Mouse (Mus musculus) intestine, postnatal 0 days (tissue): ENCODE measurements around the gene Med19. TPM values are rescaled to one million over a fixed set of nuclear protein-coding genes. Genes with fewer than 3 reads are reported as not detected.
A peak's percentile ranks its signal among the peaks of the same experiment; 100 is the strongest.

Experiments used
- ATAC-seq: fragments of 200-750 bp; cut with Nextera tagmentation; 2 replicates; pipeline ENCODE4 v1.8.0; 2017; ENCODE audit warnings: mild to moderate bottlenecking, moderate TSS enrichment, moderate library complexity
- H3K27ac ChIP-seq: fragments of 300-500 bp; sonication (generic); 2 replicates; pipeline ENCODE4 v1.5.1; 2014; ENCODE audit warnings: mild to moderate bottlenecking, low read depth, low read length, moderate library complexity
- H3K27me3 ChIP-seq: fragments of 300-500 bp; sonication (generic); replicated peaks from 2 replicates; pipeline ENCODE4 v1.6.1; 2014; ENCODE audit warnings: low read length, mixed read lengths; ENCODE audit not compliant: control insufficient read depth, insufficient read depth
- H3K36me3 ChIP-seq: fragments of 300-500 bp; sonication (generic); 2 replicates; pipeline ENCODE4 v1.6.1; 2014; ENCODE audit warnings: mild to moderate bottlenecking, moderate library complexity; ENCODE audit not compliant: control insufficient read depth, insufficient read depth
- H3K4me1 ChIP-seq: fragments of 300-500 bp; sonication (generic); replicated peaks from 2 replicates; pipeline ENCODE4 v1.6.1; 2014; ENCODE audit warnings: antibody characterized with exemption, low read length, mixed read lengths; ENCODE audit not compliant: control insufficient read depth, insufficient read depth
- H3K4me2 ChIP-seq: fragments of 300-500 bp; sonication (generic); replicated peaks from 2 replicates; pipeline ENCODE4 v1.6.1; 2014; ENCODE audit warnings: low read depth, mild to moderate bottlenecking, moderate library complexity
- H3K4me3 ChIP-seq: fragments of 300-500 bp; sonication (generic); 2 replicates; pipeline ENCODE4 v1.5.1; 2014; ENCODE audit warnings: low read depth, low read length
- H3K9ac ChIP-seq: fragments of 300-500 bp; sonication (generic); 2 replicates; pipeline ENCODE4 v1.6.1; 2014; ENCODE audit warnings: mild to moderate bottlenecking, low read depth, low read length
- H3K9me3 ChIP-seq: fragments of 300-500 bp; sonication (generic); 2 replicates; pipeline ENCODE4 v1.6.1; 2016; ENCODE audit warnings: mixed run types; ENCODE audit not compliant: control insufficient read depth
- CTCF ChIP-seq: sonication (generic); IDR thresholded peaks from 2 replicates; pipeline ENCODE4 v1.5.1; 2016; ENCODE audit warnings: low read depth, mild to moderate bottlenecking, control low read depth, antibody characterized with exemption, moderate library complexity
- WGBS: fragments of 180-500 bp; shearing (Covaris S2); extraction: QIAGEN DNeasy Blood & Tissue Kit; methylation state at CpG from one replicate; pipeline ENCODE4 v1.1.7; 2014; 5-methylcytosine and 5-hydroxymethylcytosine counted together
- polyA plus RNA-seq: library from polyadenylated mRNA; unstranded; fragments of >200 nt; fragmentation: Nextera tagmentation; extraction: Ambion mirVana; gene quantifications from 2 replicates; pipeline ENCODE4 v1.2.1, GENCODE M21; 2015

Gene Med19
- polyA plus RNA-seq, 1 experiment from 2014 or later, result 21.0 TPM

- H3K36me3 ChIP-seq, result no peaks in the 10 kb centered on the region
- H3K9me3 ChIP-seq, result no peaks in the 10 kb centered on the region
Measured at GRCm38 (mm10) chr2:84648369-84648768, 29.8 kb upstream of the Med19 start.

GRCm38 (mm10) chr2:84649674-84650073, 28.5 kb upstream of the Med19 start:
- H3K4me2 ChIP-seq, result peak overlapping the region; percentile 70
- no peak for TF ChIP-seq CTCF
- no peak for ATAC-seq
- H3K4me3 ChIP-seq, result peak overlapping the region; percentile 79
- under 1% methylated on average over 10 of the region's 10 CpGs for WGBS
- no peaks in the 10 kb centered on the region for H3K27me3 ChIP-seq
- H3K27ac ChIP-seq, result peak overlapping the region; percentile 99
- no peaks in the 10 kb centered on the region for H3K36me3 ChIP-seq
- H3K9me3 ChIP-seq, result no peaks in the 10 kb centered on the region
- peak overlapping the region; percentile 89 for H3K9ac ChIP-seq
- no peaks in the 10 kb centered on the region for H3K4me1 ChIP-seq

More at GRCm38 (mm10) chr2:84648369-84648768, 29.8 kb upstream of the Med19 start:
- no peak for ATAC-seq
- 6% methylated on average over 6 of the region's 6 CpGs for WGBS
- Histone ChIP-seq H3K4me2 (peak overlapping the region; percentile 70), H3K27me3 (no peaks in the 10 kb centered on the region), H3K4me1 (no peaks in the 10 kb centered on the region), H3K4me3 (peak overlapping the region; percentile 79), H3K27ac (no peak overlapping the region), H3K9ac (peak overlapping the region; percentile 46; the same call in 1 of the 2 replicates)
- peak; percentile 52 for TF ChIP-seq CTCF

- peak within 1 kb of the TSS; percentile 71 for H3K4me2 ChIP-seq
- H3K4me1 ChIP-seq, result no peaks in the 10 kb centered on the region
- peak within 1 kb of the TSS; percentile 89 for H3K9ac ChIP-seq
- H3K4me3 ChIP-seq, result peak within 1 kb of the TSS; percentile 79
- ATAC-seq, result peak; percentile 99
- no peaks in the 10 kb centered on the region for H3K36me3 ChIP-seq
- peak within 1 kb of the TSS; percentile 99 for H3K27ac ChIP-seq
- no peaks in the 10 kb centered on the region for H3K27me3 ChIP-seq
- no peaks in the 10 kb centered on the region for H3K9me3 ChIP-seq
- no peak for TF ChIP-seq CTCF
- under 1% methylated on average over 15 of the region's 15 CpGs for WGBS
Measured at GRCm38 (mm10) chr2:84650464-84651195, 27.6 kb upstream of the Med19 start, which contains the start of gene Ctnnd1. TSS of gene Ctnnd1 (minus strand) at chr2:84650765.

GRCm38 (mm10) chr2:84653354-84653753, 24.8 kb upstream of the Med19 start:
- peak; percentile 58 for TF ChIP-seq CTCF
- Histone ChIP-seq H3K4me1 (no peaks in the 10 kb centered on the region), H3K9ac (no peak overlapping the region), H3K4me2 (no peak overlapping the region), H3K27ac (no peak overlapping the region), H3K4me3 (no peak overlapping the region), H3K36me3 (no peaks in the 10 kb centered on the region), H3K9me3 (no peaks in the 10 kb centered on the region), H3K27me3 (no peaks in the 10 kb centered on the region)
- no peak for ATAC-seq

- Histone ChIP-seq H3K27ac (no peak overlapping the region), H3K27me3 (no peaks in the 10 kb centered on the region), H3K4me1 (no peaks in the 10 kb centered on the region), H3K4me2 (no peak overlapping the region), H3K4me3 (no peak overlapping the region), H3K9me3 (no peaks in the 10 kb centered on the region), H3K36me3 (no peaks in the 10 kb centered on the region), H3K9ac (no peak overlapping the region)
- ATAC-seq, result no peak
- WGBS, result 76% methylated on average over 1 of the region's 1 CpGs
- TF ChIP-seq CTCF, result no peak
Measured at GRCm38 (mm10) chr2:84655864-84656263, 22.3 kb upstream of the Med19 start.

- no peaks in the 10 kb centered on the region for H3K27me3 ChIP-seq
- no peak within 1 kb of the TSS for H3K9ac ChIP-seq
- no peaks in the 10 kb centered on the region for H3K9me3 ChIP-seq
- ATAC-seq, result no peak
- no peaks in the 10 kb centered on the region for H3K4me1 ChIP-seq
- no peak within 1 kb of the TSS for H3K4me2 ChIP-seq
- H3K36me3 ChIP-seq, result no peaks in the 10 kb centered on the region
- 96% methylated on average over 30 of the region's 32 CpGs for WGBS
- TF ChIP-seq CTCF, result no peak
- H3K27ac ChIP-seq, result no peak within 1 kb of the TSS
- H3K4me3 ChIP-seq, result no peak within 1 kb of the TSS
Measured at GRCm38 (mm10) chr2:84658806-84659205, 19.4 kb upstream of the Med19 start, which contains the start of gene Btbd18. TSS of gene Btbd18 (plus strand) at chr2:84659079.
